Mouse (Mus musculus): ENCODE data around the gene Gm9049. TPM values are rescaled to one million over a fixed set of nuclear protein-coding genes. Genes with fewer than 3 reads are reported as not detected.
"Not testable (repeated sequence)": the region's sequence is repeated elsewhere in the genome, so short reads cannot be mapped to it uniquely, and the experiment has no call there.

The Gm9049 gene
- polyA plus RNA-seq (2017; shearing (Covaris generic)): under 1 TPM in 1 of 2 experiments, not detected in 1; 0.13 TPM

GRCm38 (mm10) chr10:118354005-118354404, at the start of gene Gm9049:
Gm9049 (minus strand) TSS chr10:118354105.
- not testable (repeated sequence) for ATAC-seq

GRCm38 (mm10) chr10:118399917-118400316, 46.0 kb upstream of the Gm9049 start:
- ATAC-seq: no peak

GRCm38 (mm10) chr10:118370443-118370842, 16.5 kb upstream of the Gm9049 start:
- peak; percentile 98 for ATAC-seq

GRCm38 (mm10) chr10:118369518-118369917, 15.6 kb upstream of the Gm9049 start:
- ATAC-seq: no peak

- ATAC-seq: not testable (repeated sequence)
Observed at GRCm38 (mm10) chr10:118348579-118348978, 5.3 kb downstream of the Gm9049 start, which contains the start of gene Gm9048. Gm9048 (minus strand) TSS chr10:118348679.

- ATAC-seq: not testable (repeated sequence)
Observed at GRCm38 (mm10) chr10:118343155-118343554, 10.8 kb downstream of the Gm9049 start, which contains the start of gene Gm9046. Gm9046 (minus strand) TSS chr10:118343255.

GRCm38 (mm10) chr10:118337731-118338130, 16.2 kb downstream of the Gm9049 start, which contains the start of gene Gm9045:
Gm9045 (minus strand) TSS chr10:118337831.
- not testable (repeated sequence) for ATAC-seq

- not testable (repeated sequence) for ATAC-seq
Observed at GRCm38 (mm10) chr10:118332308-118332707, 21.6 kb downstream of the Gm9049 start, which contains the start of gene Gm9044. Gm9044 (minus strand) TSS chr10:118332408.

- not testable (repeated sequence) for ATAC-seq
Observed at GRCm38 (mm10) chr10:118326869-118327268, 27.0 kb downstream of the Gm9049 start, which contains the start of gene Gm9040. Gm9040 (minus strand) TSS chr10:118326969.

- ATAC-seq: no peak
Observed at GRCm38 (mm10) chr10:118319024-118319423, 34.9 kb downstream of the Gm9049 start.

GRCm38 (mm10) chr10:118302133-118302532, 51.8 kb downstream of the Gm9049 start:
- peak; percentile 45 for ATAC-seq

Other genes starting within 250 kb of the Gm9049 start
- 1 to 10 TPM; 7.6 to 7.8 TPM for gene Mdm1, start 212.3 kb downstream of the Gm9049 start, polyA plus RNA-seq (2017; shearing (Covaris generic))
- gene Il22, start 149.2 kb downstream of the Gm9049 start, polyA plus RNA-seq (2017; shearing (Covaris generic)): not detected
- not detected for gene Gm32717, start 113.3 kb downstream of the Gm9049 start, polyA plus RNA-seq (2017; shearing (Covaris generic))
- gene Gm32802, start 95.4 kb downstream of the Gm9049 start, polyA plus RNA-seq (2017; shearing (Covaris generic)): not detected
- not detected for gene Iltifb, start 59.1 kb downstream of the Gm9049 start, polyA plus RNA-seq (2017; shearing (Covaris generic))
- gene Gm9040, start 27.1 kb downstream of the Gm9049 start, polyA plus RNA-seq (2017; shearing (Covaris generic)): not detected
- gene Gm9044, start 21.7 kb downstream of the Gm9049 start, polyA plus RNA-seq (2017; shearing (Covaris generic)): not detected
- gene Gm9045, start 16.3 kb downstream of the Gm9049 start, polyA plus RNA-seq (2017; shearing (Covaris generic)): under 1 TPM in 1 of 2 experiments, not detected in 1; 0.13 TPM
- gene Gm9046, start 10.8 kb downstream of the Gm9049 start, polyA plus RNA-seq (2017; shearing (Covaris generic)): under 1 TPM in 1 of 2 experiments, not detected in 1; 0.42 TPM
- gene Gm9048, start 5.4 kb downstream of the Gm9049 start, polyA plus RNA-seq (2017; shearing (Covaris generic)): not detected
- gene Ifng, start 86.9 kb upstream of the Gm9049 start, polyA plus RNA-seq (2017; shearing (Covaris generic)): 10 to 100 TPM in 1 of 2 experiments, 1 to 10 TPM in 1; 5.5 to 10.6 TPM

All from CD4-positive, CD25-positive, alpha-beta regulatory T cell, adult 4 months (primary cell).